Mouse (Mus musculus): ENCODE measurements around the gene Rln3. TPM values are rescaled to one million over a fixed set of nuclear protein-coding genes. Genes with fewer than 3 reads are reported as not detected.
"Not testable (repeated sequence)": the region's sequence is repeated elsewhere in the genome, so short reads cannot be mapped to it uniquely, and the experiment has no call there.

Rln3 gene
- total RNA-seq, 2 experiments from 2014 or later = not detected

GRCm38 (mm10) chr8:84023085-84023484, 21.7 kb downstream of the Rln3 start:
- DNase-seq = no peak
- intact Hi-C loops (cut with DNase I) = no loop called here

GRCm38 (mm10) chr8:84021569-84021968, 23.2 kb downstream of the Rln3 start:
- DNase-seq = no peak
- intact Hi-C loops (cut with DNase I) = no loop called here

GRCm38 (mm10) chr8:84021096-84021495, 23.7 kb downstream of the Rln3 start, which contains the start of gene Palm3:
Gene Palm3, plus strand, starts transcription at chr8:84021471.
- no peak for DNase-seq
- intact Hi-C loops (cut with DNase I) = no loop called here

- intact Hi-C loops (cut with DNase I) = loop anchor here (10.0 kb wide), 1 partner anchor 165 kb away; the partner anchor contains the start of gene Nanos3
- no peak for DNase-seq
Observed at GRCm38 (mm10) chr8:84019738-84020137, 25.1 kb downstream of the Rln3 start.

- DNase-seq = no peak
- intact Hi-C loops (cut with DNase I) = loop anchor here (10.0 kb wide), 1 partner anchor 169 kb away; the partner anchor contains the start of gene Nanos3
Observed at GRCm38 (mm10) chr8:84015833-84016232, 29.0 kb downstream of the Rln3 start.

- DNase-seq = no peak
- intact Hi-C loops (cut with DNase I) = loop anchor here (10.0 kb wide), 1 partner anchor 172 kb away; the partner anchor contains the start of gene Nanos3
Observed at GRCm38 (mm10) chr8:84012499-84013165, 32.2 kb downstream of the Rln3 start.

- intact Hi-C loops (cut with DNase I) = loop anchor here (10.0 kb wide), 1 partner anchor 173 kb away; the partner anchor contains the start of gene Nanos3
- DNase-seq = no peak
Observed at GRCm38 (mm10) chr8:84011705-84012498, 32.9 kb downstream of the Rln3 start, which contains the start of gene 2210011C24Rik. Gene 2210011C24Rik, minus strand, starts transcription at chr8:84012171.

- intact Hi-C loops (cut with DNase I) = loop anchor here (10.0 kb wide), 1 partner anchor 174 kb away; the partner anchor contains the start of gene Nanos3
- DNase-seq = peak; percentile 65
Observed at GRCm38 (mm10) chr8:84010625-84011611, 33.9 kb downstream of the Rln3 start.

- peak; percentile 83 for DNase-seq
- intact Hi-C loops (cut with DNase I) = loop anchor here (10.0 kb wide), 1 partner anchor 175 kb away; the partner anchor contains the start of gene Nanos3
Observed at GRCm38 (mm10) chr8:84009876-84010275, 34.9 kb downstream of the Rln3 start.

GRCm38 (mm10) chr8:84008362-84008761, 36.4 kb downstream of the Rln3 start:
- intact Hi-C loops (cut with DNase I) = no loop called here
- no peak for DNase-seq

GRCm38 (mm10) chr8:84005502-84005901, 39.3 kb downstream of the Rln3 start:
- DNase-seq; intact Hi-C loops (cut with DNase I): not testable (repeated sequence)

GRCm38 (mm10) chr8:84004533-84005201, 40.1 kb downstream of the Rln3 start:
- intact Hi-C loops (cut with DNase I) = no loop called here

GRCm38 (mm10) chr8:84003612-84004246, 41.1 kb downstream of the Rln3 start:
- intact Hi-C loops (cut with DNase I) = no loop called here
- no peak for DNase-seq

More at GRCm38 (mm10) chr8:84004533-84005201, 40.1 kb downstream of the Rln3 start:
- DNase-seq = peak; percentile 95

- intact Hi-C loops (cut with DNase I) = no loop called here
- DNase-seq = no peak
Observed at GRCm38 (mm10) chr8:84002957-84003611, 41.7 kb downstream of the Rln3 start.

- DNase-seq = no peak
- intact Hi-C loops (cut with DNase I) = no loop called here
Observed at GRCm38 (mm10) chr8:84001281-84002000, 43.4 kb downstream of the Rln3 start, which contains the start of gene 1700067K01Rik. Gene 1700067K01Rik, plus strand, starts transcription at chr8:84001502.

GRCm38 (mm10) chr8:83999825-84000224, 45.0 kb downstream of the Rln3 start:
- intact Hi-C loops (cut with DNase I) = no loop called here
- no peak for DNase-seq

- intact Hi-C loops (cut with DNase I) = no loop called here
Observed at GRCm38 (mm10) chr8:83999057-83999705, 45.6 kb downstream of the Rln3 start.

More at GRCm38 (mm10) chr8:83999057-83999705, 45.6 kb downstream of the Rln3 start:
- no peak for DNase-seq

Data from left cerebral cortex, postnatal 4 days (tissue).